Mouse (Mus musculus): ENCODE measurements around the gene Ephb3. TPM values are rescaled to one million over a fixed set of nuclear protein-coding genes. Genes with fewer than 3 reads are reported as not detected.

The Ephb3 gene
- total RNA-seq, 2 experiments from 2014 or later, result 5.4 to 6.2 TPM

Small RNA genes within 50 kb of the gene (microRNA-seq; reads per million reads assigned to microRNA genes)
- gene Mir7680, result not detected

Other genes with a start within 250 kb of the Ephb3 start
- not detected for gene Teddm3, start 50.8 kb upstream of the Ephb3 start, total RNA-seq (2021)
- gene Vps8, start 218.4 kb downstream of the Ephb3 start, total RNA-seq (2021), result 10 to 100 TPM; 21.4 to 24.4 TPM